Mouse (Mus musculus): ENCODE measurements around the gene Cntln.

- TF ChIP-seq CTCF (IDR thresholded peaks at IDR 0.05; ENCODE audit: control insufficient read depth, insufficient read depth, insufficient read length) (no peak), MYOD1 (IDR thresholded peaks at IDR 0.05; ENCODE audit: control insufficient read depth, insufficient read length, low read depth) (no peak), CEBPB (IDR thresholded peaks at IDR 0.05; ENCODE audit: low read depth) (no peak)
These were observed 270.3 kb downstream of the Cntln start for GRCm38 (mm10) chr4:85154361-85154760.

Data from C2C12 (cell line).